Mouse (Mus musculus): ENCODE measurements at regions not wholly inside any gene's neighbourhood (a gene's known extent, or its start where the extent isn't known, plus 50 kb on each side); places are given as distances from the start of the nearest gene placed in this dataset.

- H3K36me3 ChIP-seq (ENCODE audit: control insufficient read depth): no peaks in the 10 kb centered on the region
- H3K4me1 ChIP-seq (ENCODE audit: control insufficient read depth): no peaks in the 10 kb centered on the region
- peaks cover 9% of the 10 kb centered on the region for H3K9me3 ChIP-seq (ENCODE audit: control insufficient read depth, low read length)
- TF ChIP-seq TAL1 (IDR thresholded peaks at IDR 0.05; ENCODE audit: low read length): no peak
- no peak for TF ChIP-seq GATA1 (IDR thresholded peaks at IDR 0.05; ENCODE audit: low read length)
- no peak overlapping the region for H3K4me3 ChIP-seq (replicated peaks)
- H3K27me3 ChIP-seq (ENCODE audit: control insufficient read depth): no peaks in the 10 kb centered on the region
Observed at GRCm38 (mm10) chr10:91284259-91284658, 103.1 kb upstream of the Tmpo start.

DNA sequence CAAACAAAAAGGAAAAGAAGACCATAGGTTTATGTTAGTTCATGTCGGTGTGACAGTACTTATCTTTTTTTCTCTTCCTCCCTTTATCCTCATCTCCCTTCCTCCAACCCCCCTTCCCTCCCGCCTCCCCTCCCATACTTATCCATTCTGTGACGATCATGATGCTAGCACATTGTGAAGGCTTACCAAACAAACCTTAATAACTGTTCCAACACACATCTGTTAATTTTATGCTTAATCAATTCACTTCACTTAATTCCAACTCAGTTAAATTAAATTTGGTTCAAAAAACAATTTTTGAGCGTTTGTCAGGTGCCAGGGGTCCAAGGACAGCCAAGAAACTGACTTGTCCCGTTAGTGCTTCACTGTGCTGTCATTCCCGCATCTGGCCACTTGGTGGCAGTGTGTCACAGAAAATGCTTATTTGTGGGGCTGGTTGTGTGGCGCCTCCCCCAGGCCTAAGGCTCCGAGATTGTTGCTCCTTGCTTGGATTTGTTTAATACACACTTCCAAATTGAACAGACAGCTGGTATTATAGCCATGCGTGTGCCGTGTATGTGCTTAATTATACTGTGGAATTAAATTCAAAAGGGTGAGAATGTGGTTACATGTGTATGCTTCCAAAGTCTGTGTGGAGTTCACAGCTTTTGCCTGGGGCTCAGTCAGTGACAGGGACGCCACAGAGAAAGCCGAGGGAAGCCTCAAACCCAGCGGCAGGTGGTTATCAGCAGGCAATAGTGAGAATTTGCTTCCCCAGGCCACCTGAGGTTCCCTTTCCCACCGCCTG lies 90.0 kb upstream of the Tmpo start:
- H3K36me3 ChIP-seq (ENCODE audit: control insufficient read depth): no peaks in the 10 kb centered on the region
- peaks cover 16% of the 10 kb centered on the region for H3K4me1 ChIP-seq (ENCODE audit: control insufficient read depth)
- H3K27me3 ChIP-seq (ENCODE audit: control insufficient read depth): no peaks in the 10 kb centered on the region
- peak overlapping the region; percentile 58 for H3K4me3 ChIP-seq (replicated peaks)
- no peak for TF ChIP-seq GATA1 (IDR thresholded peaks at IDR 0.05; ENCODE audit: low read length)
- TF ChIP-seq TAL1 (IDR thresholded peaks at IDR 0.05; ENCODE audit: low read length): no peak
- no peaks in the 10 kb centered on the region for H3K9me3 ChIP-seq (ENCODE audit: control insufficient read depth, low read length)

GRCm38 (mm10) chr10:91270268-91270954 lies 89.3 kb upstream of the Tmpo start:
- H3K27me3 ChIP-seq (ENCODE audit: control insufficient read depth): no peaks in the 10 kb centered on the region
- no peaks in the 10 kb centered on the region for H3K36me3 ChIP-seq (ENCODE audit: control insufficient read depth)
- H3K4me3 ChIP-seq (replicated peaks): peak overlapping the region; percentile 58
- no peak for TF ChIP-seq TAL1 (IDR thresholded peaks at IDR 0.05; ENCODE audit: low read length)
- no peak for TF ChIP-seq GATA1 (IDR thresholded peaks at IDR 0.05; ENCODE audit: low read length)
- peaks cover 16% of the 10 kb centered on the region for H3K4me1 ChIP-seq (ENCODE audit: control insufficient read depth)
- no peaks in the 10 kb centered on the region for H3K9me3 ChIP-seq (ENCODE audit: control insufficient read depth, low read length)

GRCm38 (mm10) chr10:91267886-91268285 lies 86.8 kb upstream of the Tmpo start:
- H3K36me3 ChIP-seq (ENCODE audit: control insufficient read depth): no peaks in the 10 kb centered on the region
- no peak overlapping the region for H3K4me3 ChIP-seq (replicated peaks)
- peaks cover 16% of the 10 kb centered on the region for H3K4me1 ChIP-seq (ENCODE audit: control insufficient read depth)
- TF ChIP-seq GATA1 (IDR thresholded peaks at IDR 0.05; ENCODE audit: low read length) (no peak), TAL1 (IDR thresholded peaks at IDR 0.05; ENCODE audit: low read length) (no peak)
- no peaks in the 10 kb centered on the region for H3K9me3 ChIP-seq (ENCODE audit: control insufficient read depth, low read length)
- H3K27me3 ChIP-seq (ENCODE audit: control insufficient read depth): no peaks in the 10 kb centered on the region

- Histone ChIP-seq H3K27me3 (ENCODE audit: control insufficient read depth) (no peaks in the 10 kb centered on the region), H3K4me3 (replicated peaks) (no peak overlapping the region)
- TF ChIP-seq GATA1 (IDR thresholded peaks at IDR 0.05; ENCODE audit: low read length): no peak
- no peak for TF ChIP-seq TAL1 (IDR thresholded peaks at IDR 0.05; ENCODE audit: low read length)
Observed at GRCm38 (mm10) chr10:91260416-91260815, 79.3 kb upstream of the Tmpo start.

GRCm38 (mm10) chr10:91249681-91250195 lies 68.6 kb upstream of the Tmpo start:
- H3K4me3 ChIP-seq (replicated peaks): no peak overlapping the region
- H3K9me3 ChIP-seq (ENCODE audit: control insufficient read depth, low read length): peaks cover 3% of the 10 kb centered on the region
- H3K27me3 ChIP-seq (ENCODE audit: control insufficient read depth): no peaks in the 10 kb centered on the region
- H3K4me1 ChIP-seq (ENCODE audit: control insufficient read depth): no peaks in the 10 kb centered on the region
- TF ChIP-seq GATA1 (IDR thresholded peaks at IDR 0.05; ENCODE audit: low read length) (no peak), TAL1 (IDR thresholded peaks at IDR 0.05; ENCODE audit: low read length) (no peak)
- H3K36me3 ChIP-seq (ENCODE audit: control insufficient read depth): no peaks in the 10 kb centered on the region

More at GRCm38 (mm10) chr10:91260416-91260815, 79.3 kb upstream of the Tmpo start:
- Histone ChIP-seq H3K9me3 (ENCODE audit: control insufficient read depth, low read length) (no peaks in the 10 kb centered on the region; the same call in 1 of the 2 replicates), H3K36me3 (ENCODE audit: control insufficient read depth) (no peaks in the 10 kb centered on the region), H3K4me1 (ENCODE audit: control insufficient read depth) (no peaks in the 10 kb centered on the region)

DNA sequence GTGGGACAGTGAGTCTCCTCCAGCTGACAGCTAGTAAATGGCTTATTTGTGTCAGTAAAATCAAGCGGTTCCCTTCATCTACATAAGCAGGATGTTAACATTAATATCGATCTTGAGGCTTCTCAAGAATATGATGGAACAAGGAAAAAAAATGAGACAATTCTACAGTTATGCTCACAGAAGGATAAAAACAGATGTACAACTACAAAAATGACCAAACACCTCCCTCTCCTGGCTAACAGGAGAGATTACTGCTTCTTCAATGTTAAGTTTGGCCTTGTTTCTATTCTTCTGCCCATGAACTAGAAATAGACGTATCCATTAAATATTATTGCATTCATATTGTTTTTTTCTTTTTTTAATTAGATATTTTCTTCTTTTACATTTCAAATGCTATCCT lies 63.2 kb upstream of the Tmpo start:
- peaks cover 3% of the 10 kb centered on the region for H3K9me3 ChIP-seq (ENCODE audit: control insufficient read depth, low read length)

DNA sequence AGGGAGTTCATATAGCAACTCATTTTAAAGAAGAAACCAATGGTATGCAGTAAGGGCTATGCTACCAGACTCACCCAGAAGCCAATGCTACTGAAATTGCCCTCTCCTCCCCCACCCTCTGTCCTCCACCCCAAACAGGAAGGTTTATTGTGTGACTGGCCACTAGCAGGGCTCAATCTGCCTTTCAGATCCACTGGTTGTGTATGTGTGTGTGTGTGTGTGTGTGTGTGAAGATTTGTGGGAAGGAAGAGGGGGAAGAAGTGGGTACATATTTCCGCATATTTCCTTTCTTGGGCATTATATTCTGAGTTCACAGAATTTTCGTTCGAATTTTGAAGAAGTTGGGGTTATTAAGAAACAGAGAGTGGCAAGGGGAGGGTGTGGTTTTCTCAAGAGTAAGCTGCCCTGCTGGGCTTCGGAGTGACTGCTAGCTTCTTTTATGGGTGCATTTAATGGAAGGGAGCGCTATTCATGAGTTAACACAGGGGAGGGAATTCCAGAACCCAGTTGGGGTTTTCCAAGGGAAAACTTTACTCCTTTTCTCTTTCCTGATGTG lies 61.5 kb upstream of the Tmpo start:
- Histone ChIP-seq H3K4me3 (replicated peaks) (no peak overlapping the region), H3K9me3 (ENCODE audit: control insufficient read depth, low read length) (no peaks in the 10 kb centered on the region), H3K36me3 (ENCODE audit: control insufficient read depth) (no peaks in the 10 kb centered on the region), H3K27me3 (ENCODE audit: control insufficient read depth) (no peaks in the 10 kb centered on the region), H3K4me1 (ENCODE audit: control insufficient read depth) (no peaks in the 10 kb centered on the region)
- TF ChIP-seq GATA1 (IDR thresholded peaks at IDR 0.05; ENCODE audit: low read length): no peak
- no peak for TF ChIP-seq TAL1 (IDR thresholded peaks at IDR 0.05; ENCODE audit: low read length)

More for the DNA sequence above, 63.2 kb upstream of the Tmpo start:
- Histone ChIP-seq H3K27me3 (ENCODE audit: control insufficient read depth) (no peaks in the 10 kb centered on the region), H3K36me3 (ENCODE audit: control insufficient read depth) (no peaks in the 10 kb centered on the region), H3K4me3 (replicated peaks) (no peak overlapping the region), H3K4me1 (ENCODE audit: control insufficient read depth) (no peaks in the 10 kb centered on the region)
- TF ChIP-seq TAL1 (IDR thresholded peaks at IDR 0.05; ENCODE audit: low read length): no peak
- TF ChIP-seq GATA1 (IDR thresholded peaks at IDR 0.05; ENCODE audit: low read length): no peak

DNA sequence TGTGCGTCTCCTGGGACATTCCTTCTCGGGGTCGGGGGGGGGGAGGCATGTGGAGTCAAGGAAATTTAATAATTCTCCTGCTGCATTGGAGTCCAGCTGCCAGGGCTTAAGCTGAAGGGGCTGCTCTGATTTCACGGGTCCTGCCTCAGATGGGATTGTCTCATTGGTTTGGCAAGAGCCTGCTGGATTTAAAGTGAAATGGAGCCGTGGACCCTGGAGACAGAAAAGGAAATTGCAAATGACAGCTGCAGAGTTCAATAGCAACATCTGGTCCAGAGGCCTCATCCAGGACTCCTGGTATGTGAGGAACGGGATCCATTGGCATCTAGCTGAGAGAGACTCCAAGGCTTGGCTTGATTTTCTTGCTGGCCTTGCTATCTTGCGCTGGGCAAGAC lies 60.5 kb upstream of the Tmpo start:
- TF ChIP-seq TAL1 (IDR thresholded peaks at IDR 0.05; ENCODE audit: low read length) (no peak), GATA1 (IDR thresholded peaks at IDR 0.05; ENCODE audit: low read length) (no peak)
- H3K4me3 ChIP-seq (replicated peaks): no peak overlapping the region
- H3K27me3 ChIP-seq (ENCODE audit: control insufficient read depth): no peaks in the 10 kb centered on the region
- H3K9me3 ChIP-seq (ENCODE audit: control insufficient read depth, low read length): no peaks in the 10 kb centered on the region
- no peaks in the 10 kb centered on the region for H3K4me1 ChIP-seq (ENCODE audit: control insufficient read depth)
- no peaks in the 10 kb centered on the region for H3K36me3 ChIP-seq (ENCODE audit: control insufficient read depth)
